Mouse (Mus musculus) monocyte, adult 5-6 weeks (primary cell): Measurements from ENCODE around the gene Tra2a. TPM values are rescaled to one million over a fixed set of nuclear protein-coding genes. Genes with fewer than 3 reads are reported as not detected.

ENCODE experiments used
- ATAC-seq: fragments of 153-309, 156-312 bp; replicated peaks from 2 replicates; pipeline ENCODE4 v1.8.0; 2017; ENCODE audit warnings: mild to moderate bottlenecking; ENCODE audit not compliant: low TSS enrichment, insufficient number of reproducible peaks, severe bottlenecking, poor library complexity, low FRiP score
- total RNA-seq: library from RNA; stranded (forward); fragments of 200-1000, 200-491, 200-594 nt; gene quantifications from 3 replicates; pipeline ENCODE4 v1.2.3, GENCODE M21; 2017

Gene Tra2a
- total RNA-seq, 1 experiment from 2014 or later, result 209 TPM

GRCm38 (mm10) chr6:49247246-49247645 is 16.6 kb downstream of the Tra2a start:
- no peak for ATAC-seq

- no peak for ATAC-seq
Observed at GRCm38 (mm10) chr6:49242331-49242730, 21.5 kb downstream of the Tra2a start.

DNA sequence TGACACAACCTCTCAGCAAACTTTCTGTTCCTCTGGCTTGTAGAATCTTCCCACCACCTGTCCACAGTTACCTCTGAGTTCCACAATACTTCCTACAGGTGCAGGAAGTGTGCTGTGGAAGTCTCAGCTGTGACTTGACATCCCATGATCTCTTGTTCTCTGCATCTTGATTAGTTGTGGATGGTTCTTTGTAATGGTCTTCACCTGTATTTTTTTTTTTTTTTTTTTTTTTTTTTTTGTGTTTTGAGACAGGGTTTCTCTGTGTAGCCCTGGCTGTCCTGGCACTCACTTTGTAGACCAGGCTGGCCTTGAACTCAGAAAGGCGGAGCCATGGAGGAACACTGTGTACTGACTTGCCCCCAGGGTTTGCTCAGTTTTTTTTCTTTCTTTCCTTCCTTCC is 22.3 kb downstream of the Tra2a start:
- ATAC-seq, result no peak

- ATAC-seq, result peak; percentile 100
Observed at GRCm38 (mm10) chr6:49236331-49236730, 27.5 kb downstream of the Tra2a start.

DNA sequence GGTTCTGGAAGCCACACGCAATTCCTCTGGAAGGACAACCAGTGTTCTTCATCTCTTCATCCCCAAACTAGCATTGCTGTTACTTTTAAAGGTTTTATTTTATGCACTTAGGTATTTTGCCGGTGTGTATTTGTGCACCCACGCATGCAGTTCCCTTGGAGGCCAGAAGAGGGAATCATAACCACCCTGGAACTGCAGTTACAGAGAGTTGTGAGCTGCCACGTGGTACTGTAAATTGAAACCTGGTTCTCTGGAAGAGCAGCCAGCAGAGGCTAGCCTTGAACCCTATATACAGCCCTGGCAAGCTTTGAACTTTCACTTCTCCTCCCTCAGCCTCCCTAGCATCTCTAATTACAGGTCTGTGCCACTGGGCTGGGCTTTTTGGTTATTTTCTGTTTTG is 30.5 kb downstream of the Tra2a start:
- 0 out of 2 replicates have a peak, but pooled peaks have one; percentile 53 for ATAC-seq

GRCm38 (mm10) chr6:49228126-49228679 is 35.6 kb downstream of the Tra2a start:
- 0 out of 2 replicates have a peak, but pooled peaks have one; percentile 19 for ATAC-seq

GRCm38 (mm10) chr6:49227184-49227735 is 36.6 kb downstream of the Tra2a start:
- ATAC-seq, result no peak

DNA sequence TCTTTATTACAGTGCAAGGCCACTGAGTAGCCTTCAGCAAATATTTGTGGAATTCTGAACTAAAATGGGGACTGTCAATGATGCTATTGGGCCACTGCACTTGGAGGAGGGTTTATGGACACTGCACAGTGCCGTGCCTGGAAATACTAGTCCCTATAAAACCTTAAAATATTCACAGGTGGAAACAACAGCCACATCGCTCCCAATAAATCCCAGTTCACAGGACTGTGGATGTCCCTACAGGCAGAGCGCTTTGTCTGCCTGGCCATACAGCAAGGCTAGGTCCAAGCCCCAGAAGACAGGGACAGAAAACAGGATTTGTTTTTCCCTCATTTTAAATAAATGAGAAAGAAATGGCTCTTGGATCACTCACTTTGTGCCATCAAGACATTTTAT is 38.1 kb downstream of the Tra2a start:
- ATAC-seq, result no peak

DNA sequence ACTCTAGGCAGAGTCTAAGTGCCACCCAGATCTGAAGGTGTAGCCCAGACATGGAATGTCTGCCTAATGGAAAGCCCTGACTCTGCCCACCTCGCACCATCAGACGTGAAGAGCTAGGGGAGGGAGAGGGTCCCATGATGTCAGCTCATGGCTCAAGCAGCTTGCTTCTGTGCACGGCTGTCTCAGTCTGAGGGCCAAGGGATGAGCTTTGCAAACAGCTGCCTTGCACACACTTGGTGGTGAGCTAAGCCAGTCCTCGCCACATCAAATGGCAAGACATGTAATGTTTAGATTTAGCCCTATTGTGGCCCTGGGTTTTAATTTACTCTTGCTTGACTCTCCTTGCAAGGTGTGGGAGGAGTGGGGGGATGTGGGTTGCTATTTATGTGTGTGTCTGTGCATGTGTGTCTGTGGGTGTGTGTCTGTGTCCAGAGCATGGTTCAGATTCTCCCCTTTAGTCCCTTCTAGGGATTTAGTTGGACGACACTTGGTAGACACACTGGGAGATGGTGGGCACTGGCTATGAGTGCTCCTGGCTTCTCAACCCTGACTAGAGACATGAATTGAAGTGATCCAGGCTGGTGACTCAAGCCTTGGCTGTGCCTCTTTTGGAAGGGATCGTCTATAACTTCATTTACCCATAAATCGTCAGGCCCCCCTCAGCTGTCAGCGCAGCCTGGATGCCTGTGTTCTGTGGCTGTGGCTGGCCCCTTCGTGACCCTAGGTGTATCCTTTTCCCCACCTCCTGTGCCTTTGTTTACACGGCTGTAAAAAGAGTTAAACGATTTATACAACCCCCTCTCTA is 38.7 kb downstream of the Tra2a start:
- no peak for ATAC-seq

GRCm38 (mm10) chr6:49221906-49222305 is 41.9 kb downstream of the Tra2a start:
- no peak for ATAC-seq

GRCm38 (mm10) chr6:49219920-49220604 is 43.8 kb downstream of the Tra2a start:
- ATAC-seq, result no peak

- no peak for ATAC-seq
Observed at GRCm38 (mm10) chr6:49219001-49219560, 44.8 kb downstream of the Tra2a start.

GRCm38 (mm10) chr6:49218275-49218802 is 45.5 kb downstream of the Tra2a start:
- no peak for ATAC-seq

- peak; percentile 57 for ATAC-seq
Observed at GRCm38 (mm10) chr6:49217581-49218274, 46.1 kb downstream of the Tra2a start.

- ATAC-seq, result no peak
Observed at GRCm38 (mm10) chr6:49216811-49217542, 46.9 kb downstream of the Tra2a start.

GRCm38 (mm10) chr6:49215748-49216585 is 47.9 kb downstream of the Tra2a start:
- no peak for ATAC-seq
